Mouse (Mus musculus) c-Kit-positive CD71-negative TER-119-negative erythroid progenitor cells, embryonic 14.5 days (primary cell): ENCODE results near the gene Itsn1.

Experiments
- DNase-seq: peaks from one replicate; pipeline ENCODE4 v3.0.0-alpha.2; 2013; ENCODE audit warnings: low read depth

Itsn1 gene

GRCm38 (mm10) chr16:91813543-91813942 is 84.5 kb downstream of the Itsn1 start:
- DNase-seq = no peak

DNA sequence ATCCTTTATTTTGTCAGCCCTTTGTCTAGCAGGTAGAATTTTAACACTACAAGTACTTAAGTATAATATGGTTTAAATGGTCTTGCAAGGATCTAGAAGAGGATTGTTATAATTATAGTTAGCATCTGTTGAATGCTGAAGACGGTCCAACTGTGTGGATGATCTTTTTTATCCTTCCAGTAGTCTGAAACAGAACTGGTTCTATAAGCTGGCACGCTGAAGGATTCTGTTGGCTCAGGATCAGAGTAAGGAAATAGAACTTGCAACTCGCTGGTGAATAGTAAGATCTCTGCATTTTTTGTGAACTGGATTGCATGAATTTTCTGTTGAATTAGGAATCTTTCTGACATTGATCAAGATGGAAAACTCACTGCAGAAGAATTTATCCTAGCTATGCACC is 86.0 kb downstream of the Itsn1 start:
- no peak for DNase-seq

DNA sequence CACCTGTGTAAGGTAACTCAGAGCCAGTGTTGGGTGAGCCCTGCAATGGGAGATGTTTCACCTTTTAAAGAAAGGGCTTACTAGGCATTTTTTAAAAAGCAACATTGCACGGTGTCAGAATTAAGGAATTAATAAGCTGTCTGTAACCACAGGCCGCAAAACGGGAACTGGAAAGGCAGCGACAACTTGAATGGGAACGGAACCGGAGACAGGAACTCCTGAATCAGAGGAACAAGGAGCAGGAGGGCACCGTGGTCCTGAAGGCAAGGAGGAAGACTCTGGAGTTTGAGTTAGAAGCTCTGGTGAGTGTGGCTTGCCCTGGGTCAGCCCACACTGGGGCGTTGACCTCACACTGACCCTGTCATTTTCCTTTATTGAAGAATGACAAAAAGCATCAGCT is 91.2 kb downstream of the Itsn1 start:
- no peak for DNase-seq

DNA sequence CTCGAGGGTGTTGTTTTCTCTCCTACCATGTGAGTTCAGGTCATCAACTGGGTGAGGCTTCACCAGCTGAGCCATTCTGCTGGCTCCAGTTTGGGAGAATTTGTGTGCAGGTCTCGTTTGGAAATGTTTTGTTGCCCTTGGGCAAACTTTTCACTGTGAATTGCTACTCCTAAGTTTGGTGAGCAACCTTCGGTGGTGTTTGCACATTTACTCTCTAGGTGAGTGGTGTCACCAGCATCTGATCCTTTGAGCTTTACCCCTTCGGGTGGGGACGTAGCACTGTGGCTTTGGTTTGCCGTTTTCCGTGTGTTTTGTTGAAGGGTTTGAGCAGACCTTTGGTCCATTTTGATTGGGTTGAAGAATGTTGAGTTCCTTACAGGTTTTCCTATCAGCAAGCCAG is 93.2 kb downstream of the Itsn1 start:
- no peak for DNase-seq

- DNase-seq = no peak
Observed at GRCm38 (mm10) chr16:91822759-91823158, 93.7 kb downstream of the Itsn1 start.

DNA sequence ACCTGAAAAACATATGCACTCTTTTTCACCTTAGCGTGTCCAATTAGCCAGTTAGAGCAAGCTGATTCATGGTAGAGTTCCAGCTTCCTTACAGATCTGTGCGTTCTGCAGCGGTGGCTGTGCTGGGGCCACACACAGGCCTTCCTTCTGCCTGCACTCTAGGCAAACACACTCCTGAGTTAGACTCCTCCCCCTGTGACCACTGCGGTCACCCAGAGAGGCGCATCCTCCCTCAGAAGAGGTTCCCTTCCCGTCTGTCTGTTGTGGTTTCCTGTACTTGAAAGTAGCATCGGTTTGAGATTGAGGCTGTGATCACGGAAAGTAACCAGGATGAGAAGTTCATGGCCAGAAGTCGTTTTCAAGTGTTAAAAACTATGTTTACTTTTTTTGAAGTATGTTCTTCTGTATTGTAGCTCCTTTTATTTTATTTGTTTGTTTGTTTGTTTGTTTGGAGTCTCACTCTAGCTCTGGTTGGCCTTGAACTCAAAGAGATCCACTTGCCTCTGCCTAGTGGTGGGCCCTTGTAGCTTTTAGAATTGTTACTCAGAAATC is 96.8 kb downstream of the Itsn1 start:
- DNase-seq = peak; percentile 79

- DNase-seq = no peak
Observed at GRCm38 (mm10) chr16:91826893-91827292, 97.8 kb downstream of the Itsn1 start.

DNA sequence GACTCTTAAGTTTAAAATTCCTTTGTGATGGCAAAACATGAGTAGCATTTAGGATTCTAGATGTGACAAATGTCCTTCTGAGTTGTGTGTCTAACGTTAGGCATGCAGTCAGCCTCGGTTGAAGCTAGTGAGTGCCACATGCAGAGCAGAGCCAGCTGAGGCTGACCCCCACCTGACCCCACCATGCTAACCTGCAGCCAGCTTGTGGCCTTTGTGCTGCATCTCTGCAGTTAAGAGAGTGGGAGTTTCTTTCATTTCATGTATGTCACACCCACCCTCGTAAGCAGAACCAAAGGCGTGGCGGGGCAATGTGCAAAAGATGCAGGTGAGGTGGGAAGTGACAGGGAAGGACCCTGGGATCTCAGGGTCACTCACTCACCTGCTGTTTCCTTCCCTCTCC is 98.4 kb downstream of the Itsn1 start:
- DNase-seq = no peak

- DNase-seq = no peak
Observed at GRCm38 (mm10) chr16:91828160-91828559, 99.1 kb downstream of the Itsn1 start.

GRCm38 (mm10) chr16:91828603-91829002 is 99.5 kb downstream of the Itsn1 start:
- DNase-seq = no peak

DNA sequence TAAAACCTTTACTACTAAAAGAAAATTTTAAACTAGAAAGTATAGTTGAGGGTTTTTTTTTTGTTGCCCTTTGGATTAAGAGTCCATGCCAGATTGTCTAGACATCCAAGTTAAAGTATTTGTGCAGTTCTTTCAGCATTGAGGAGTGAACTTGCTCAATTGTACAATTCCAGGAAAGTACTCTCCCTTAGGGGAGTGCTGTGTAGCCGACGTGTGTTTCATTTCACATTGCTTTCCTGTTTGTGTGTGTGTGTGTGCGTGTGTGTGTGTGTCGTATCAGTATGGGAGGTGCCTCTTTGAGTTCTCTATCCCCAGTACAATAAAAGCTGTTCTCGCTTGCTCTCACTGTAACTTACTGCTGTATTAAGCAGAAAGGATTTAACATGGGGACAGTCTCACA is 100.0 kb downstream of the Itsn1 start:
- no peak for DNase-seq

GRCm38 (mm10) chr16:91830260-91830659 is 101.2 kb downstream of the Itsn1 start:
- DNase-seq = no peak

GRCm38 (mm10) chr16:91833121-91833520 is 104.0 kb downstream of the Itsn1 start:
- DNase-seq = no peak

GRCm38 (mm10) chr16:91833558-91833957 is 104.5 kb downstream of the Itsn1 start:
- no peak for DNase-seq

- no peak for DNase-seq
Observed at GRCm38 (mm10) chr16:91833981-91834380, 104.9 kb downstream of the Itsn1 start.

- no peak for DNase-seq
Observed at GRCm38 (mm10) chr16:91835790-91836189, 106.7 kb downstream of the Itsn1 start.

GRCm38 (mm10) chr16:91836592-91837557 is 107.8 kb downstream of the Itsn1 start:
- DNase-seq = no peak

- no peak for DNase-seq
Observed at GRCm38 (mm10) chr16:91837558-91838041, 108.5 kb downstream of the Itsn1 start.

- DNase-seq = no peak
Observed at GRCm38 (mm10) chr16:91838771-91839170, 109.7 kb downstream of the Itsn1 start.

GRCm38 (mm10) chr16:91839462-91839861 is 110.4 kb downstream of the Itsn1 start:
- no peak for DNase-seq

- no peak for DNase-seq
Observed at GRCm38 (mm10) chr16:91841026-91841630, 112.0 kb downstream of the Itsn1 start.

DNA sequence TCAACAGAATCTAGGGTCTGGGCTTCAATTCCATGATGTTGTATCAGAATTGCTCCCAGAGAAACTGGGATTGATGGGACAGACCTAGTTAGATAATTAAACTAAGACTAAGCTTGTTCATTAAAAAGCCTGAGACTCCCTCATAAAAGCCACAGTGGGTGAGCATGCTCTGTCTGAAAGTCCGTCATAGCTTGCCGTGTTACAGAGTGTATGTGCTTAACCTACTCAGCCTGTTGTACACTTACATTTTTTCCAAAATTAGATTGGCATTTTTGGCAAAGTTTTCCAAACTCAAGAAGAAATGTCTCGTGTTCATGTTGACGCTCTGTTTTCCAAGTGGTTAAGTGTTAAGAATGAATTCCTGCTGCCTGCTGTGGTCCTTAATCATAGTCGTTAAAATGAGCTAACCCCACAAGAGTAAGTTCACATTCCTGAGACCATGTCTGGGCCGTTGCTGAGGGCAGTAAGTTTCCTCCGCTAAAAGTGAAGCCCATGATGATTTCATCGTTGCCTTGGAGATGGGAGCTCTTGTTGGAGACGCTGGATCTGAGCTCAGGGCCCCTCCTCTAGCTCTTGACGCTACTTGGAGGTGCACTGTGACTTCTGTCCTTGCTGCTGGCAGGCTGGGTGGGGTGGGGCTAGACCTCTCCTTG is 117.1 kb downstream of the Itsn1 start:
- DNase-seq = no peak
